In genomic region chrX:73690917-73691629, GRCm38 (mm10) we compare ENCODE assay signal across 7 mouse cellular contexts. TPM values are rescaled to one million over a fixed set of nuclear protein-coding genes. Genes with fewer than 3 reads are reported as not detected.
A peak's percentile ranks its signal among the peaks of the same experiment; 100 is the strongest.
DNase-seq lines count a peak whose midpoint lies in the region; ATAC-seq and TF ChIP-seq lines count a peak whose summit lies in the region.

No protein-coding gene starts in this region.

- H3K36me3 ChIP-seq in hindbrain, embryonic 16.5 days (ENCODE audit: control insufficient read depth, insufficient read depth, low read length) = no peaks in the 10 kb centered on the region; the same call in 1 of the 2 replicates
- H3K36me3 ChIP-seq in limb, embryonic 14.5 days (ENCODE audit: control insufficient read depth, insufficient read depth, low read length) = peaks cover 14% of the 10 kb centered on the region
- no peaks in the 10 kb centered on the region for H3K36me3 ChIP-seq in neural tube, embryonic 14.5 days (ENCODE audit: control insufficient read depth, insufficient read depth, low read length)

- WGBS in hindbrain, embryonic 16.5 days = 80% methylated on average over 5 of the region's 5 CpGs
- whole genome bisulfite sequencing in limb, embryonic 14.5 days = 60% methylated on average over 5 of the region's 5 CpGs
- 74% methylated on average over 5 of the region's 5 CpGs for WGBS in neural tube, embryonic 14.5 days

- no peaks in the 10 kb centered on the region for H3K27me3 ChIP-seq in hindbrain, embryonic 16.5 days (replicated peaks; ENCODE audit: control insufficient read depth, insufficient read depth, low read length)
- no peaks in the 10 kb centered on the region for H3K27me3 ChIP-seq in limb, embryonic 14.5 days (ENCODE audit: control insufficient read depth, insufficient read depth, low read length)
- no peaks in the 10 kb centered on the region for H3K27me3 ChIP-seq in neural tube, embryonic 14.5 days (ENCODE audit: control insufficient read depth, insufficient read depth, low read length)

- no peaks in the 10 kb centered on the region for H3K4me1 ChIP-seq in hindbrain, embryonic 16.5 days (ENCODE audit: control insufficient read depth, insufficient read depth, low read depth, low read length)
- no peaks in the 10 kb centered on the region for H3K4me1 ChIP-seq in limb, embryonic 14.5 days (ENCODE audit: control insufficient read depth, insufficient read depth, low read length)
- no peaks in the 10 kb centered on the region for H3K4me1 ChIP-seq in neural tube, embryonic 14.5 days (ENCODE audit: control insufficient read depth, insufficient read depth, low read length)

- DNase-seq in 3134 (ENCODE audit: extremely low read depth, insufficient read length, low spot score) = peak; percentile 23
- DNase-seq in B cell, adult 2 months = peak; percentile 60 to 62
- peak; percentile 77 for DNase-seq in brain, adult 2 months (ENCODE audit: low read depth, low spot score)
- DNase-seq in limb, embryonic 14.5 days (ENCODE audit: low spot score) = peak; percentile 19

- ATAC-seq in erythroblast, adult 5-6 weeks (replicated peaks; ENCODE audit: low FRiP score, poor library complexity, severe bottlenecking) = peak; percentile 81
- ATAC-seq in hindbrain, embryonic 16.5 days = peak; percentile 70; the same call in 1 of the 2 replicates
- ATAC-seq in limb, embryonic 14.5 days (ENCODE audit: low FRiP score, low read depth) = peak; percentile 19; the same call in 1 of the 2 replicates
- ATAC-seq in neural tube, embryonic 14.5 days (ENCODE audit: low read depth) = peak; percentile 51; the same call in 1 of the 2 replicates

- no peak overlapping the region for H3K9ac ChIP-seq in hindbrain, embryonic 16.5 days (ENCODE audit: low read depth, low read length)
- H3K9ac ChIP-seq in limb, embryonic 14.5 days (ENCODE audit: low read depth, low read length, severe bottlenecking) = no peak overlapping the region
- H3K9ac ChIP-seq in neural tube, embryonic 14.5 days (replicated peaks; ENCODE audit: low read depth, low read length) = no peak overlapping the region

- TF ChIP-seq POLR2A in limb, embryonic 14.5 days (IDR thresholded peaks at IDR 0.05; ENCODE audit: borderline replicate concordance, extremely low read depth, insufficient read depth, insufficient read length) = no peak

- no peak overlapping the region for H3K4me2 ChIP-seq in hindbrain, embryonic 16.5 days (ENCODE audit: low read length)
- no peak overlapping the region for H3K4me2 ChIP-seq in limb, embryonic 14.5 days (replicated peaks; ENCODE audit: low read depth, low read length, severe bottlenecking)
- no peak overlapping the region for H3K4me2 ChIP-seq in neural tube, embryonic 14.5 days (ENCODE audit: low read depth, low read length)

- no peak overlapping the region for H3K4me3 ChIP-seq in hindbrain, embryonic 16.5 days (ENCODE audit: low read length)
- H3K4me3 ChIP-seq in limb, embryonic 14.5 days (replicated peaks; ENCODE audit: low read length) = no peak overlapping the region
- H3K4me3 ChIP-seq in neural tube, embryonic 14.5 days (ENCODE audit: low read depth, low read length) = no peak overlapping the region

- H3K27ac ChIP-seq in hindbrain, embryonic 16.5 days (ENCODE audit: low read depth, low read length) = no peak overlapping the region
- no peak overlapping the region for H3K27ac ChIP-seq in limb, embryonic 14.5 days (replicated peaks; ENCODE audit: low read depth, low read length)
- no peak overlapping the region for H3K27ac ChIP-seq in neural tube, embryonic 14.5 days (ENCODE audit: low read depth, low read length)

- no peaks in the 10 kb centered on the region for H3K9me3 ChIP-seq in hindbrain, embryonic 16.5 days (ENCODE audit: control insufficient read depth, low read length)
- H3K9me3 ChIP-seq in limb, embryonic 14.5 days (ENCODE audit: control insufficient read depth, low read length) = no peaks in the 10 kb centered on the region
- no peaks in the 10 kb centered on the region for H3K9me3 ChIP-seq in neural tube, embryonic 14.5 days (ENCODE audit: control insufficient read depth, low read length)

RNA-seq across cellular contexts. Expression of gene Slc6a8, which starts 18.1 kb away (rescaled TPM):
- not detected in 2 replicates for total RNA-seq in erythroblast, adult 5-6 weeks (2015; ENCODE audit: low replicate concordance)
- total RNA-seq in erythroblast, adult 5-6 weeks (2017; ENCODE audit: low replicate concordance) = 1.4 TPM in 1 of 2 replicates, not detected in the other
- polyA plus RNA-seq in hindbrain, embryonic 16.5 days (2015; fragmentation: Nextera tagmentation; extraction: Ambion mirVana) = 6.0 and 7.1 TPM in 2 replicates
- 71.9 and 98.9 TPM in 2 replicates for polyA plus RNA-seq in limb, embryonic 14.5 days (2012; rRNA removed)
- 11.9 and 12.5 TPM in 2 replicates for polyA plus RNA-seq in limb, embryonic 14.5 days (2014; fragmentation: Nextera tagmentation; extraction: Ambion mirVana)
- polyA plus RNA-seq in neural tube, embryonic 14.5 days (2014; fragmentation: Nextera tagmentation; extraction: Ambion mirVana) = 9.7 and 11.6 TPM in 2 replicates

RNA-seq across cellular contexts. Expression of gene Bcap31, which starts 24.9 kb away (rescaled TPM):
- total RNA-seq in erythroblast, adult 5-6 weeks (2015; ENCODE audit: low replicate concordance) = 60.6 and 85.3 TPM in 2 replicates
- total RNA-seq in erythroblast, adult 5-6 weeks (2017; ENCODE audit: low replicate concordance) = 51.2 and 52.8 TPM in 2 replicates
- polyA plus RNA-seq in hindbrain, embryonic 16.5 days (2015; fragmentation: Nextera tagmentation; extraction: Ambion mirVana) = 144 and 154 TPM in 2 replicates
- 82.5 and 97.4 TPM in 2 replicates for polyA plus RNA-seq in limb, embryonic 14.5 days (2012; rRNA removed)
- polyA plus RNA-seq in limb, embryonic 14.5 days (2014; fragmentation: Nextera tagmentation; extraction: Ambion mirVana) = 235 and 239 TPM in 2 replicates
- polyA plus RNA-seq in neural tube, embryonic 14.5 days (2014; fragmentation: Nextera tagmentation; extraction: Ambion mirVana) = 112 and 132 TPM in 2 replicates

RNA-seq across cellular contexts. Expression of gene Abcd1, which starts 25.3 kb away (rescaled TPM):
- 8.1 and 12.1 TPM in 2 replicates for total RNA-seq in erythroblast, adult 5-6 weeks (2015; ENCODE audit: low replicate concordance)
- total RNA-seq in erythroblast, adult 5-6 weeks (2017; ENCODE audit: low replicate concordance) = 1.3 and 4.0 TPM in 2 replicates
- 13.1 and 13.2 TPM in 2 replicates for polyA plus RNA-seq in hindbrain, embryonic 16.5 days (2015; fragmentation: Nextera tagmentation; extraction: Ambion mirVana)
- 20.2 and 25.3 TPM in 2 replicates for polyA plus RNA-seq in limb, embryonic 14.5 days (2012; rRNA removed)
- 15.2 and 16.8 TPM in 2 replicates for polyA plus RNA-seq in limb, embryonic 14.5 days (2014; fragmentation: Nextera tagmentation; extraction: Ambion mirVana)
- polyA plus RNA-seq in neural tube, embryonic 14.5 days (2014; fragmentation: Nextera tagmentation; extraction: Ambion mirVana) = 9.2 and 10.2 TPM in 2 replicates

RNA-seq across cellular contexts. Expression of gene Pnck, which starts 31.2 kb away (rescaled TPM):
- total RNA-seq in erythroblast, adult 5-6 weeks (2015; ENCODE audit: low replicate concordance) = not detected in 2 replicates
- total RNA-seq in erythroblast, adult 5-6 weeks (2017; ENCODE audit: low replicate concordance) = not detected in 2 replicates
- 176 and 194 TPM in 2 replicates for polyA plus RNA-seq in hindbrain, embryonic 16.5 days (2015; fragmentation: Nextera tagmentation; extraction: Ambion mirVana)
- polyA plus RNA-seq in limb, embryonic 14.5 days (2012; rRNA removed) = 27.4 and 34.4 TPM in 2 replicates
- polyA plus RNA-seq in limb, embryonic 14.5 days (2014; fragmentation: Nextera tagmentation; extraction: Ambion mirVana) = 20.9 and 22.7 TPM in 2 replicates
- polyA plus RNA-seq in neural tube, embryonic 14.5 days (2014; fragmentation: Nextera tagmentation; extraction: Ambion mirVana) = 142 and 186 TPM in 2 replicates

RNA-seq across cellular contexts. Expression of gene Dusp9, which starts 51.9 kb away (rescaled TPM):
- total RNA-seq in erythroblast, adult 5-6 weeks (2015; ENCODE audit: low replicate concordance) = not detected in 2 replicates
- total RNA-seq in erythroblast, adult 5-6 weeks (2017; ENCODE audit: low replicate concordance) = 0.43 TPM in 1 of 2 replicates, not detected in the other
- 0.67 and 0.84 TPM in 2 replicates for polyA plus RNA-seq in hindbrain, embryonic 16.5 days (2015; fragmentation: Nextera tagmentation; extraction: Ambion mirVana)
- polyA plus RNA-seq in limb, embryonic 14.5 days (2012; rRNA removed) = 10.9 and 13.9 TPM in 2 replicates
- polyA plus RNA-seq in limb, embryonic 14.5 days (2014; fragmentation: Nextera tagmentation; extraction: Ambion mirVana) = 2.4 and 5.0 TPM in 2 replicates
- 0.19 and 0.31 TPM in 2 replicates for polyA plus RNA-seq in neural tube, embryonic 14.5 days (2014; fragmentation: Nextera tagmentation; extraction: Ambion mirVana)

Comparison
In these comparisons a context has a peak if more than half of its experiments do, and no peak if none do; other contexts are left out.
1. DNase-seq: peak in every context shown above with its lines; median percentile 77 in brain, adult 2 months; 61 in B cell, adult 2 months; 23 in 3134; 19 in limb, embryonic 14.5 days.
2. ATAC-seq: peak in every context shown above with its lines; median percentile 81 in erythroblast, adult 5-6 weeks; 70 in hindbrain, embryonic 16.5 days; 51 in neural tube, embryonic 14.5 days; 19 in limb, embryonic 14.5 days.